Mouse (Mus musculus): ENCODE measurements around the gene Ntn4. TPM values are rescaled to one million over a fixed set of nuclear protein-coding genes. Genes with fewer than 3 reads are reported as not detected.

Gene Ntn4
- total RNA-seq (2021) = 10 to 100 TPM; 11.1 to 11.3 TPM

DNA sequence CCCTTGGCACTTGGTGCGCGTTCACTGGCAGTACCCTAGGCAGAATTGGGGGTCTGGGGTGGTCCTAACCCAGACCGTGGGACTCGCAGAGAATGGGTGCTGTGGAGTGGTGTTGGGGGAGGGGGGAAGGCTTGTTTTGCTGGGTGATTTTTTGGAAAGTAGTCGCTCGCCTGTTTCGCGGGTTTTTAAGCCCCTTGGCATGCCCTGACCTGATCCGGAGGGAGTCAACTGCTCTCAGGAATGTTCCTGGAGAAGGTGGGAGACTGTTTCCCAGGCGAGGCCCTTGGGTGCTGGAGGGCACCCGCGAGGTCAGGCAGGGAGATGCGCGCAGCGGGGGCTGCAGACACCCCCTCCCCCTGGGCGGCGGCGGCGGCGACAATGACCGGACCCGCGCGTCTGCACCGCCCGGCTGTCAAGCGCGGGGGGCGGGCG lies at the start of gene Ntn4:
TSS of gene Ntn4 (plus strand) at position 161 of the 432 bp plus-strand sequence.
- peak in 1 of 2 experiments; percentile 45 for DNase-seq (ENCODE audit: extremely low spot score in 1 of 2, low spot score in 2 of 2)
- intact Hi-C loops (cut with DNase I) = no loop called here

DNA sequence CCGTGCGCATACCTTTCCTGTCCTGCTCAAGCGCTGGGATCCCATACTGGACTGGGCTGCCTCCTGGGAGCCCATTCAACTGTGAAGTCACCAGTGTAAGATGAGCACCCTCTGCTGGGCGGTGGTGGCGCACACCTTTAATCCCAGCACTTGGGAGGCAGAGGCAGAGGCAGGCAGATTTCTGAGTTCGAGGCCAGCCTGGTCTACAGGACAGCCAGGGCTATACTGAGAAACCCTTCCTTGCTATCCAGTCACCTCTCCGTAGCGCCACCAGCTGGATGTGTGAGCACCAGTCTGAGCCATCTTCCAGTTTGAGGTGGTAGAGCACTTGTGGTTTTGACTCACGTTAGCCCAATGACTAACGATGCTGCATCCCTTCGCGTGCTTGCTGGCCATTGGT lies 48.0 kb upstream of the Ntn4 start:
- peak in 1 of 2 experiments; percentile 27 for DNase-seq (ENCODE audit: extremely low spot score in 1 of 2, low spot score in 2 of 2)
- intact Hi-C loops (cut with DNase I) = loop anchor here (2.0 kb wide), 1 partner anchor 220 kb away; no protein-coding TSS in a partner anchor

DNA sequence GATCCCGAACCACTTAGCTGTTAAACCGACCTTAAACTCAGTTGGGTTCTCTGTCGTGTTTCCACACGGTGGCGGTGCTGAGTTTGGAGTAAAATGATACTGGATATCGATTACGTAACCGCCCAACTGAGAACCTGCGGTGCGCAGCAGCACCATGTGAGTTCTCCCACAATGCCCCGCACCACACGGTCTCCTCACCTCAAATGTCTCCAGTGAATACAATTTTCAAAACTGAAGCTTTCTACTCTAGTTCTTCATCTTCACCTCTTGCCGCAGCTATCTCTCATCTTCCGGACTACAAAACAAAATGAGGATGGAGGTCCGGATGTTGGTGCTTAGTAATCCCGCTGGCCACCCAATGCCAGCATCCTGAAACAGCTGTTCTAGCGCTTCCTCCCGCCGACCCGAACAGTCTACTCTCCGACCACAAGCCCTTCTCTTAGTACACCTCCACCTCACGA lies 46.4 kb upstream of the Ntn4 start:
- DNase-seq (ENCODE audit: extremely low spot score in 1 of 2, low spot score in 2 of 2) = peak; percentile 87 to 88
- intact Hi-C loops (cut with DNase I) = no loop called here

DNA sequence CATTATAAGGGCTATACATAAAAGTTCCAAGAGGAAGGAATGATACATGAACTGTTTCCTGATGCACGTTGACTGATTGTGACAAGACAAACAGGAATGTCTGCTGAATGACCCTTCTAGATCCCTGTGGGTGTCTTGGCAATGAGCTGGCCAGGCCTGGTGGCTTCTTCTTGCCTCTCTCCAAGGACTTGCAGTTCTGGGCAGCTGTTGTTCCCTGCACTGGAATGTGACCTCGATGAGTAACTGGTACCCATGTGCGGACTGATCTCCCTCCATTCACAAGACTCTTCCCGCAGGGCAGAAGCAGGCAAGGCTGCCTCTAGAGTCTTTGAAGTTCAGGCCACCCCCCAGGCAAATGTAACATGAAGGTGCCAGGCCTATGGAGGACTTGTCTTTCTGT lies 44.6 kb upstream of the Ntn4 start:
- intact Hi-C loops (cut with DNase I) = no loop called here

DNA sequence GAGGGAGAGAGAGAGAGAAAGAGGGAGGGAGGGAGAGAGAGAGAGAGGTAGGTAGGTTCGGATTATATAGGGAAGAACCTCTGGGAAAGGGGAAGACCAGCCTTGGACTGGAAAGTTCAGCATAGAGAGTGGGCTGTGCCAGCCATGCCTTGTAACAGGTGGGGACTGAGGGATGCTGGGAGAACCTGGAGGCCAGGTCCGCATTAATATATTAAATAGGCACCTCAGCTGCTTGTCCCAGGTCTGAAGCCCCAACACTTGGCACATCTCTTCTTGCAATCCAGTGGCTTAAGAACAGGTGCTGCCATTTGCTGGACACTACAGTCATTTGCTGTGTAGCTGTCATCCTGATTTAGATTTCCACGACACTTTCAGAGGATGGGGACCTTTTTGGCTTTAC lies 43.8 kb upstream of the Ntn4 start:
- intact Hi-C loops (cut with DNase I) = no loop called here
- no peak for DNase-seq (ENCODE audit: extremely low spot score in 1 of 2, low spot score in 2 of 2)

More for the DNA sequence above, 44.6 kb upstream of the Ntn4 start:
- no peak for DNase-seq (ENCODE audit: extremely low spot score in 1 of 2, low spot score in 2 of 2)

DNA sequence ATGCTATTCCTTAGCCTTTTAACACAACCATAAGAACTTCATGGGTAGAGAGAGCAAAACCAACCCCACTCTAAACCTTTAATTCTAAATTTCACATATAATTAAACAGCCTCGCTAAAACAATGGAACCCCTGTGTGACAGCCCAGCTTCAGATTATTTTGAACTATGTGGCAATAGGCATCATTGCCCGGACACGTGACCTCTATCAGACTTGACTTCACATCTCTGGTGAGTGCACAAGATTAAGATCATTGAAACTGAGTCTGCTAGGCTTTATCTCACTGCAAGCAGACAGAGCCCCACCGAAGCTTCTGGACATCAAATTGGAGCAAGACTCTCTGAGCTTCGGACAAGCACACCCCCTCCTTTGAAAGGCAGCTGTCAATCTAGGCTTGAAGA lies 38.2 kb upstream of the Ntn4 start:
- DNase-seq (ENCODE audit: extremely low spot score in 1 of 2, low spot score in 2 of 2) = no peak
- intact Hi-C loops (cut with DNase I) = no loop called here

DNA sequence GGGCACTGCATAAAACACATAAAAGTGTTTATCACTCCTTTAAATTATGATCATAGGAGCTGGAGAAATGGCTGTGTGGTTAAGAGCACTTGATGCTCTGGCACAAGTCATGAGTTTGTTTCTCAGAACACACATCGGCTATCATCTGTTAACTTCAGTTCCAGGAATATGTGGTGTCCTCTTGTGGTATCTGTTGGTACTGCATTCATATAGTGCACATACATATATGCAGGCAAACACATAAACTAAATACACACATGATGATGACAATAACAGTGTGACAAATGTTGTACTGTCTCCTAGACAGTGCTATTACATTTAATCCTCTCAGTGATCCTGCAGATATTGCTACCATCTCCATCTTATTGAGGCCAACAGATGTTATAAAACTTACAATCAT lies 37.2 kb upstream of the Ntn4 start:
- intact Hi-C loops (cut with DNase I) = no loop called here
- DNase-seq (ENCODE audit: extremely low spot score in 1 of 2, low spot score in 2 of 2) = no peak

DNA sequence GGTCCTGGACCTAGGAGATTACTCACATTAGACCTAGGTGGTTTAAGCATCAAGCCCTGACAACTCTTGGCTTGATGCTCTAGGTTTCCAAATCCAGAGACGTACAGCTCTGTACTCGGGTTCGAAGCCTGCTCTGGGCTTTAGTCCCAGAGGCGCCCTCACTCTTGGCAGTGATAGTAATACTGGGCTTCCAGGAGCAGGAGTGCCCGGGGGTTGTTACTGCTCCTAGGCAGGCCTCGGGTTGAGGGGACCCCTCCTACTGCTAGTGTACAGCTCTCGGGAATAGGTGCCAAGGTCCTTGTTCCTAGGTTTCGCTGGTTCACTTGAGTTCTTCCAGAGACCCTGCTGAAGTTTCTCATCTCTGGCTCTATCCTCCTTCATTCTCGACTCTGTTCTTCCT lies 34.2 kb upstream of the Ntn4 start:
- no peak for DNase-seq (ENCODE audit: extremely low spot score in 1 of 2, low spot score in 2 of 2)
- intact Hi-C loops (cut with DNase I) = no loop called here

DNA sequence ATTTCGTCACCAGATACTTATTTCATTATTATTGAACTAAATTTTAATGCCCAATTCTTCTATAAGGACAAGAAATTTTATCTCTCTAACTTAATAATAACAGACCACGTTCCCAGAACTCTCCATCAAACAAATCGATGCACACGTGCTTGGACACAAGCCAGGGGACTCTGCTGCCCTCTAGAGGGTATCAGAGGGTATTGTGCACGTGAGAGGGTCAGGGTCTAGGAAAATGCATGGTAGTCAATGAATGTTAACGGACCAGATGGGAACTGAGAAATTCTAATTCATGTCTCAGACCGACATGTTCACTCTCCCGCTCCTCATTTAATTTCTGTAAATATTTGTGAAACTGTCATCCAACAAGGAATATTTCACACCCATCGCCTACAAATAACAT lies 32.4 kb upstream of the Ntn4 start:
- intact Hi-C loops (cut with DNase I) = no loop called here
- no peak for DNase-seq (ENCODE audit: extremely low spot score in 1 of 2, low spot score in 2 of 2)

DNA sequence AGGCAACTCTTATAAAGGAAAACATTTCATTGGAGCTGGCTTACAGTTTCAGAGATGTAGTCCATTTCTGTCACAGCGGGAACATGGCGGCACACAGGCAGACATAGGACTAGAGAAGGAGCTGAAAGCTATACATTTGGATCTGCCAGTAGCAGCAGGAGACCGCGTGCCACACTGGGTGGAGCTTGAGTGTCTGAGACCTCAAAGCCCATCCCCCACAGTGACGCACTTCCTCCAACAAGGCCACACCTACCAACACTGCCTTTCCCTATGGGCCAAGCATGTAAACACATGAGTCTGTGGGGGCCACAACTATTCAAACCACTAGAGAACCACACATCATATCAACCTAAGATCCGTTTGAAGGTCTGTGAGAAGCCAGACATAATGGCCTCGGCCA lies 31.2 kb upstream of the Ntn4 start:
- DNase-seq (ENCODE audit: extremely low spot score in 1 of 2, low spot score in 2 of 2) = no peak
- intact Hi-C loops (cut with DNase I) = no loop called here

DNA sequence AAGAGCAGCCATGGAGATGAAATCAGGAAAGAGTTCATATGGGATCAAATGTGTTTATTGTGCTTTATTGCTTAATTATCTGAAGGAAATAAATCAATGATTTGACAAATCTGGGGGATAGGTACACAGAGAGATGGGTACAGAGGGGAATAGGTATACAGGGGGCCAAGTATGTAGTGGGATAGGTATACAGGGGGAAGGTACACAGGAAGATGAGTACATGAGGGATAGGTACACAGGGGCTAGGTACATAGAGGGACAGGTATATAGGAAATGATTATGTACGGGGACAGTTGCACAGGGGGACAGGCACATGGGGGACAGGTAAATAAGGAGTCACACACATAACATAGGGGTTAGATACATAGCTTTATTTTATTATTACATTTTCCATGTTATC lies 29.6 kb upstream of the Ntn4 start:
- no peak for DNase-seq (ENCODE audit: extremely low spot score in 1 of 2, low spot score in 2 of 2)
- intact Hi-C loops (cut with DNase I) = loop anchor here (5.0 kb wide), 2 partner anchors 166 to 201 kb away; no protein-coding TSS in a partner anchor

DNA sequence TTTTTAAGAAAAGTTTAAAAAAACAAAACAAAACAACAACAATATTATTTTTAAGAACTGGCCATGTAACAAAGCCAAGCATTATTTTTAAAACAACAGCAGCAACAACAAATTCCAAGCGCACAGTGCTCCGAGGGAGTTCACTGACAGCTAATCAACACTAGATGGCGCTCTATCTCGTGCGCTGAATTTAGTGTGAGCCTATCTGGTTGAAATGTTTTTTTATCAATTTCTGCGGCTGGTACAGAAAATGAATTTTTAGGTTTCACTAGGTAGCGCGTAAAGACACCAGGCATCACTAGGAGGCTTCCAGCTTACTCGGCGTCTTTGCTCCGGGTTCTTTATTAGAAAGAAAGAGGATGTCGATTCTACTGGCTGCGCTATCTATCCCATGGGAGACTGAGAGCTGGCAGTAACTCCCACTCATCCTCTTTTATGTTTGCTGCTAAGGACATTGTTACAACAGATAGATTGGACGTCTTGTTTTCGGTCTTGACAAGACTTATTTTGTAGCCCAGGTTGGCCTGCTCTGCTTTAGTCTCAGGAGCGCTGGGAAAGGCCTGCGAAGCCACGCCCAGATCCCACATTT lies 29.0 kb upstream of the Ntn4 start:
- intact Hi-C loops (cut with DNase I) = loop anchor here (5.0 kb wide), 2 partner anchors 166 to 201 kb away; no protein-coding TSS in a partner anchor
- DNase-seq (ENCODE audit: extremely low spot score in 1 of 2, low spot score in 2 of 2) = peak in 1 of 2 experiments; percentile 34

DNA sequence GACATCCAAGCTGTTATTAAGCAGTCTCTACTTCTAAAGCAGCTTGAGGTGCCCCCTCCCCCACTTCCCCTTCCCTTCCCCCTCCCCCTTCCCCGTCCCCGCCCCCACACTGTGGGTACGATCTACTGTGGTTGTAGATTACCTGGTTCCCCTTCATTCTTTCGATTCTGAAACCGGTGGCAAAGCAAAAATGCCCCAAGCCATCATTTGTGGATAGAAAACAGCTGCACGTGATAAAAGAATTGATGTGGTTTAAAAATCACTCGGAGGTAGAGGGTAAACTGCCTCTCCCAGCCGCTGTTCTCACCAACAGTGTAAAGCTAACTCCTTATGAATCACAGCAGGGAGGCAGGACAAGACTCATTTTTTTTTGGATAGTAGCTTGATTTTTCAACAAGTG lies 25.6 kb upstream of the Ntn4 start:
- intact Hi-C loops (cut with DNase I) = loop anchor here (5.0 kb wide), 2 partner anchors 162 to 197 kb away; no protein-coding TSS in a partner anchor
- no peak for DNase-seq (ENCODE audit: extremely low spot score in 1 of 2, low spot score in 2 of 2)

DNA sequence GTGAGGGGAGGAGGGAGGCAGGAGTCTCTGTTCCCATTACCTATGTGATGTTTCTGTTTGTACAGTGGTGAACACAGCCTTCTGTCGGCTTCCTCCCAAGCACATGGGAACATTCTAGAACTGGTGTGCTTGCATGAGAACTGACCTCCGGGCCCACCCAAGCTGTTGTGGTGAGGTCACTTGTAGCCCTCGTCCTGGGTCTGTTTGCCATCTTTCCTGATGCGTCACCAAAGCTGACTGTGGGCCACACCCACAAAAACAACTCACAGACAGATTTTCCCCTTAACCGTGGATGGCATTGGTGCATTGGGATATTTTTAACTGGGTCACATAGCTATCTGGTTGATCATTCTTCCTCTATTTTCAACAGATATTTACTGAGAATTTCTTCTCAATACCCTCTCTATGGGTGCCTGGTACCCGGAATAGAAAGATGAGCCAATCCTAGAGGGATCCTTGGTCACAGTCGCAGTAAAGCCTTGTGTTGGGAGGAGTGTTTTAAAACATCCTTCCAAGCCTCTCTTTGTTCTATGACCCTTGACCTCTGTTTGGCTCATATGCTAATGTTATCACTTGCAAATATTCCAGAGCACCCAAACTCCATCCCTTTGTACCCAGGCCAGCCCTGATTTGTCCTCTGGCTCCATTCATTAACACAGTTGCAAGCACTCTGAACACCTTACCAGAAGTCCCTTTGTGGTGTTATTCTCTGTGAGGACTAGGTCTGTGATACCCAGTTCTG lies 19.9 kb upstream of the Ntn4 start:
- intact Hi-C loops (cut with DNase I) = no loop called here
- DNase-seq (ENCODE audit: extremely low spot score in 1 of 2, low spot score in 2 of 2) = no peak

DNA sequence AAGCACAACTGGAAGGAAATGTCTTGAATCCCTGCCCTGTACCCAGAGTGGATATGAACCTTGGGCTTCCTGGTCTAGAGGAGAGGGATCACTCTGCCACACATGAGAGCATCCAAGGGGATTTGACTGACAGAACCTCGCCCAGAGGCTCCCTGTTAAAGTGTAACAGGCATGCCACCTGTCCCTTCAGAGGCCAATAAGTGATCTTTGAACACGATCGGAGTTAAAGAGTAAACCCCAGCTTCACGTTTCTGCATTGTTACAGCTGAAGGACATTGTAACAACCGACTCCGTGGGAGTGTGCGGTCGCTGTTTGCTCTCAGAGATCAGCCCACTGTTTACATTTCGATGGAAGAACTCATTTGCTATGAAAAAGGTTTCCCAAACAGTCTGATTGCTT lies 16.8 kb upstream of the Ntn4 start:
- intact Hi-C loops (cut with DNase I) = no loop called here
- no peak for DNase-seq (ENCODE audit: extremely low spot score in 1 of 2, low spot score in 2 of 2)

DNA sequence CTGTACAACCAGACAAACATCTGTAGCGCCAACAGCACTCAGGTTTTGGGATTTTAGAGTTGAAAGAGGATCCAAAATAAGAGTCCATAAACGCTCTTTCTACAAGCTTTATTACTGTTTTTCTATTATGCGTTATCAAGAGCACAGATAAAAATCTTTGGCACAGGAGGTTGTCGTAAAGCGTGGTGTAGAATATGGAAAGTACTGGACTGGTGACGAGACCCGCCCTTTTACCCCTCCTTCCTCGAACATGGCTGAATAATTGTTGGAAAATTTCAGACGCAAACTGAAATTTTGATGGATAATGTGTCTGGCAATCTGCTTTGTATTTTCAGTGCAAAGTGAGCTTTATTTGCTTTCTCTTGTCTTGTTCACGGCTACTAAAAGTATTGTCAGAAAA lies 16.3 kb upstream of the Ntn4 start:
- intact Hi-C loops (cut with DNase I) = no loop called here
- no peak for DNase-seq (ENCODE audit: extremely low spot score in 1 of 2, low spot score in 2 of 2)

DNA sequence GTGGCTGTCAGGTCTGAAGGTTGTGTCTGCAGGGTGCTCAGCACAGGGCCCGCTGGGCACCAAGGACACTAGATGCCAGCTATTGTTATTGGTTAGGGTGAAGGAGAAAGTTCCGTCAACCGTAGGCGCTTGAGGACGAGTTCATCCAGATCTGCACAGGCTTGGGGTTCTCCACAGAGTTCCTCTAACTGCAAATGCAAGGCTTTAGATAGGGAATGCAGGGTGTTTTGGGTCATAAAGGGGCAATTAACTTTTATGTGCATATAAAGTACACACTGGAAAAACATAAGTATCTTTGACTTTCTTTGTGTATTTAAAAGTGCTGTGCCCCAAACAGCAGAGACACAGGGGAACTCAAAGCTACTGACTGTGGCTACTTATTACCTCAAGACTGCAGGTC lies 10.2 kb upstream of the Ntn4 start:
- intact Hi-C loops (cut with DNase I) = no loop called here
- DNase-seq (ENCODE audit: extremely low spot score in 1 of 2, low spot score in 2 of 2) = no peak

DNA sequence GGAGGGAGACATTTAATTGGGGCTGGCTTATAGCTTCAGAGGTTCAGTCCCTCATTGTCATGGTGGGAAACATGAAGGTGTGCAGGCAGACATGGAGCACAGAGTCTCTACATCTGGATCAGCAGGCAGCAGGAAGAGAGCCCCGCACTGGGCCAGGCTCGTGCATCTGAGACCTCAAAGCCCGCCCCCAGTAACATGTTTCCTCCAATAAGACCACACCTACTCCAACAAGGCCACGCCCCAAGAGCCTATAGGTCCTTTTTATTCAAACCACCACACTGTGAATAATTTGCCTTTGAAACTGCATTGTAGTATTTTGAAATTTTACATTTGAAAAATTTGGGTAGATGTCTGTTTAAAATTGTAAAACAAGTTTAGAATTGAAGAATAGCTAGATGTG lies 8.4 kb upstream of the Ntn4 start:
- intact Hi-C loops (cut with DNase I) = no loop called here

DNA sequence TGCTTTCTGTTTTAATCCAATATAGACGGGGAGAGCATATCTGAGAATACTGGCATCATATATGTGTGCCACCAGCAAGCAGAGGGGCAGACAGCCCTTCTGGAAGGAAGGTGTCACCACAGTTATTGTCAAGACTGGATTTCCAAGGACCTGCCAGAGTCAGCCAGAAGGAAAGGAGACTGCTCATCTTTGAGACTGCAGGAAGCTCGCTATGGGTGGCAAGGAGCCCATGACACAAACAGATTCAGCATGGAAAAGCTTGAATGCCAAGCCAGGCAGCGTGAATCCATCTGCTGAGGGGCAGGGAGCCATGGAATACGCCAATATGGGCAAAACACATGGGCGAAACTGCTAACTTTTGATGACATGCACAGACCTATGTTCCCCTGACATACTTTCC lies 6.9 kb upstream of the Ntn4 start:
- peak; percentile 35 to 67 for DNase-seq (ENCODE audit: extremely low spot score in 1 of 2, low spot score in 2 of 2)
- intact Hi-C loops (cut with DNase I) = no loop called here

More for the DNA sequence above, 8.4 kb upstream of the Ntn4 start:
- no peak for DNase-seq (ENCODE audit: extremely low spot score in 1 of 2, low spot score in 2 of 2)

DNA sequence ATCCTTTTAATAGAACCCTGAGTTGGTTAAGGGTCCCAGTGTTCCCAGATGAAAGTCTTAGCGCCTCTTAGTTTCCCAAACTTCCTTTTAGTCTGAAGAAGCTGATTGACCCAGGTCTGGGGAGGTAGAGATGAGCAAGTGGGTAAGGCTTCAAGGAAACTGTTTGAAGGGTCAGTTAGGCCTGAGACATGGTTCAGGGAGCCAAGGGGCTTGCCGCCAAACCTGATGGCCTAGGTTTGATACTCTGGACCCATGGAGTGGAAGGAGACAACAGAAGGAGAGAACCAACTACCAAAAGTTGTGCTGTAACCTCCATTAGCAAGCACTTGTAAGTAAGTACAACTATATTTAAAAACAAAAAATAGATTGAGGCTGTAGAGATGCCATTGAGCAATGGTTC lies 6.5 kb upstream of the Ntn4 start:
- no peak for DNase-seq (ENCODE audit: extremely low spot score in 1 of 2, low spot score in 2 of 2)
- intact Hi-C loops (cut with DNase I) = no loop called here
